Comparison of ENCODE assay signal across 15 mouse cellular contexts in genomic region chr9:77488611-77489010, GRCm38 (mm10).
"Had no signal": no experiment of that assay in that cellular context is flagged by ENCODE, and none has a peak within 500 bp of the region (broad histone marks: within the 10 kb centered on the region; RNA-seq: fewer than 3 reads in every experiment).

No protein-coding gene starts in this region.

- H3K4me1 ChIP-seq: liver, embryonic 15.5 days; megakaryocyte, embryonic 14.5 days; midbrain, embryonic 13.5 days; midbrain, embryonic 15.5 days; neural tube, embryonic 12.5 days had no signal

- H3K27me3 ChIP-seq: liver, embryonic 15.5 days; megakaryocyte, embryonic 14.5 days; midbrain, embryonic 15.5 days; neural tube, embryonic 12.5 days; stomach, embryonic 15.5 days had no signal

- H3K36me3 ChIP-seq: liver, embryonic 15.5 days; lung, embryonic 15.5 days; midbrain, embryonic 13.5 days; midbrain, embryonic 15.5 days; neural tube, embryonic 12.5 days; stomach, embryonic 15.5 days had no signal

- DNase-seq: liver, postnatal 0 days; lung, adult 2 months; lung, postnatal 14 days; lung, postnatal 36 days; right cerebral cortex, postnatal 14 days; thymus, adult 18-20 months; thymus, postnatal 36 days had no signal

- H3K27ac ChIP-seq: liver, embryonic 15.5 days; lung, embryonic 15.5 days; macrophage; midbrain, embryonic 13.5 days; midbrain, embryonic 15.5 days; neural tube, embryonic 12.5 days; stomach, embryonic 15.5 days had no signal

- H3K4me3 ChIP-seq: liver, embryonic 15.5 days; lung, embryonic 15.5 days; megakaryocyte, embryonic 14.5 days; midbrain, embryonic 13.5 days; midbrain, embryonic 15.5 days; neural tube, embryonic 12.5 days; stomach, embryonic 15.5 days had no signal
